Mouse (Mus musculus) skeletal muscle tissue, postnatal 0 days (tissue): Measurements from ENCODE around the gene Jag2. TPM values are rescaled to one million over a fixed set of nuclear protein-coding genes. Genes with fewer than 3 reads are reported as not detected.

Experiments used
- microRNA-seq, 2 experiments: library from miRNA; unstranded; fragments of <30 nt; microRNA quantifications; one replicate each; pipeline ENCODE4; 2016
- polyA plus RNA-seq: library from polyadenylated mRNA; unstranded; fragments of >200 nt; fragmentation: Nextera tagmentation; extraction: Ambion mirVana; gene quantifications from 2 replicates; pipeline ENCODE4 v1.2.1, GENCODE M21; 2015

The Jag2 gene
- 9.8 and 12.6 TPM in 2 replicates for polyA plus RNA-seq

DNA sequence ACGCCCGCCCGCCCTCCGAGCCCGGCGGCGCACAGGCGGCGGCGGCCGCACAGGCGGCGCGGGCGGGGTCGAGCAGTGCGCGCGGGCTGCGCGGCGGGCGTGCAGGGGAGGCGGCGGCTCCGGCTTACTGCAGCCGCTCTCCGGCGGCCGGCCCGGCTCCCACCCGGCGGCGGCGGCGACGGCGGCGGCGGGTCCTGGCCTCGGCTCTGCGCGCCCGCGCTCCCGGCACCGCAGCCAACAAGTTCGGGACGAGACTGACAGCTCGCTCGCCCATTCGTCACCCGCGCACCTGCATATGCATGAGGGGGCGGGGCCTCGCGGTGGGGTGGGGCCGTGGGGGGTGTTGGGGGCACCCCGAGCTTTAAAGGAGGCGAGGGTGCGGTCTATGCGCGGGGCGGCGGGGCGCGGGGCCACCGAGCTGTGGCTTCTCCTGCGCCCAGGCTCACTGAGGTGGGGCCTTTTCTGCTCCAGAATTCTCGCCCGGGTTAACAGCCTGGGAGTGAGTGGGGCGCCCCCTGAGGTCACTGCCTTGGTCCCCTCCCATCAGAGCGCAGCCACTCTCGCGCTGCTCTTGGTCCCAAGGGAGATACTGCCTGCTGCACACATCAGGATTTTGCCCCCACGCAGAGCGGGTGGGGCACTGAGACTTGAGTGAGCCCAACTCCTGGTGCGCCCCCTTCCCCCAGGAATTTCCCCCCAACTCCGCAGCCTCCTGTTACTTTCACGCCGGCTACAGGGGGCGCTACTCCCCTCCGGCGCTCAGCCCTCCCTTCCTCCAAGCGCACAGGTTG lies at the start of gene Jag2:
Gene Jag2 (minus strand): TSS at position 215 of the 791 bp plus-strand sequence.

DNA sequence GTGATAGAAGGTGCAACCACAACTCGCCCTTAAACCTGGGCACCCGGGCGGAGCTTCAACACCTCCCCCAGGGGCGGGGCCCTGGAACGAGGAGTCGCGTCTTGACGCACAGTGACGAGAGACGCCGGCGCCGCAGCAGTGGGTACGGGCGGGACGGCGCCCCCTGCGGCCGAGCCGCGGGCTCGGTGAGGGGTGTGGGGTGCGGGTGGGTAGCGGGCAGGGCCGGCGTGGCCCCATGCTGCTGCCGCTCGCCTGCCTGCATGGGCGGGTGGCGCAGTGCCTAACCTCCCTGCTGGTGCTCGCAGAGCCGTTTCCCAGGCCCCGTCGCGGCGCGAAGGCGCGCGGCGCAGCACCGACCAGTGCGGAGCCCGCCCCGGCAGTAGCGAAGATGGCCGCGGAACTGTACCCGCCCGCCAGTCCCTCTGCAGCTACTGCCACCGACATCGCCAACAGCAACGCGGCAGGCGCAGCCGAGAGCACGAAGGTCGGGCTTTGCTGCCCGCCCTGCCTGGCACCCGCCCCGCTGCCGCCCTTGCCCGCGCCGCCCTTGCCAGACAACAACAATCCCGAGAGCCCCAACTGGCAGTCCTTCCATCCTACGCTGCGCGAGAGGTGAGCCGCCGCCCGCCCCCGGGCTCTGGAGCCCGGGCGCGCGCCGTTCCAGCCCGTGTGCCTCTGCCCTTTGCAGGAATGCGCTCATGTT lies 46.9 kb upstream of the Jag2 start, which contains the start of gene Btbd6:
Gene Btbd6 (plus strand): TSS at position 112 of the 703 bp plus-strand sequence.

DNA sequence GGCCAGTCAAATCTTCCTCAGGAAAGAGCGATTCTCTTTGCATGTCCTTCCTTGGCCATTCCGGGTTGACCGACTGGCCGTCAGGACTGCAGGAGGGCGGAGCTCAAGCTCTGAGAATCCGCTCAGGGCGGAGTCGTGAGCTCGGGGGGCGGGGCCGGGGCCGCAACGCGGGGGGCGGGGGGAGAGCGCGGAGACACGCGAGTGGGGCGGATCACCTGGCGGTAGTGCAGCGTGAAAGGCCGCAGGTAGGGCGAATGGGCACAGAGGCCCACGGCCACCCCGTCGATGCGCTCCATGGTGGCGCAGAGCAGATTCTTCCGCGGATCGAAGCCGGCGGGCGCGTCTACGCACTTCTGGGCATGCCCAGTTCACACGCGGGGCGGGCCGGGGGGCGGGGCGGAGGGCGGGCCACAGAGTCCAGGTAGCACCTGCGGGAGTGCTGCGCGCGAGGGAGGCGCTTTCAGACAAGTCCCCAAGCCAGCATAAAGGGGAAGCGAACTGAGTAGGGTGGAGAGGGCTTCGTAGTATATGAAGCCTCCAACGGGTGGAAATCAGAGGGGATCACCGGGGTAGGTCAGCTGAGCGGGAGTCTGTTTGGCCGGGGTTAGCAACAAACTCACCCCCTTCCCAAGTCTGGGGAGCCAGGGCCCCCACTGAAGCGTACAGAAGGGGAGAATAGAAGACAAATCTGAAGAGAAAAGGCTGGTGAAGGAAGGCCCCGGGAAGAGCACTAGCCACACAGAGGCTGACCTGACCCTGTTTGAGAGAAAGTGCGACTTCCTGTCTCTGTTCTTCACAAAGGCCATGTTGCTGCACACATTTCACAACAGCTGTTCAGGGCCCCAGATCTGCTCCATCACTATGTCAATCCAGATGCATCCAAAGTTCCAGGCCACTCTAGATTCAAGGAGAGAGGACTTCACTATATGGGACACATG lies 12.5 kb upstream of the Jag2 start, which contains the start of gene Nudt14:
Gene Nudt14 (minus strand): TSS at position 349 of the 938 bp plus-strand sequence.

DNA sequence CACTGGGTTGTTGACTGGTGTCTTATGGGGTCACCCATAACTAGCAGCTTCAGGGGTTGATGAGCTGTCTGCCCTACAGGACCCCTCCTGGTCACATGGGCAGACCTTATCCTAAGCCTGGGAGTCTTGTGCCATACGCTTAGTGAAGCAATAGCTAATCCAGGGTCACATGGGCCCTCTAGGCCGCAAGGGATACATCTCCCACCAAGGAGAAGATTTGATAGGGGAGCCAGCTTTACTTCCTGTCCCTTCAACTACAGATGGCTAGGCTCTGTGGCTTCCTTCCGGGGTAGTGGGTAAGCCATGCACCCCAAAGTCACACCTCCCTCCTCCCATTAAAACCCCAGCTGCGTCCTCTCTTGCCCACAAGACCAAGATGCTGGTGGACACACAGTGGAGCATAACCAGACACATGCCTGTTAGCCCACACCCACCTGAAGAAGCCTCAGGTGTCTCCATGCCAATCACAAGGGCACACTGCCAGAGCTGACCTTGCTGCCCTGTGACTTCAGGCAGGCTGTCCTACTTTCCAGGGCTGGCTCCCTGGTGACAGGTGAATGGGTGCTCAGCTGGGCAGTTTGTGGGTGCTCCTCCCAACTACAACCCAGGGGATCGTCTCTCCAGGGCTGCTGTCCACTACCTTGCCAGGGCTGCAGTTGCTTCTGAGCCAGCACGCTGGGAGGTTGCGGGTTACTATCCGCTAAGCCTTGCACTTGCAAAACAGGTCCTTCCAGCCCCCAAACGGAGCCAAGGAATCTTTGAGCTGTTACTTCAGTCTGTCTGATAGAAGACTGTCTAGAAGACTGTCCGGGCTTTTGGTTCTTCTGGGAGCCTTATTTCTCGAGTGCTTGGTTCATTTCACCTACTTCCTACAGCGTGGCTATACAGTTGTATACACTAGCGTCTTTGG lies 61.1 kb downstream of the Jag2 start, which contains the start of gene Gpr132:
Gene Gpr132 (minus strand): TSS at position 51 of the 910 bp plus-strand sequence.

Small RNA genes within 50 kb of the gene (microRNA-seq; reads per million reads assigned to microRNA genes)
- 0.42 to 1.4 reads per million in 2 experiments for gene Mir6941

Other genes starting within 250 kb of the Jag2 start
- 2.1 and 2.3 TPM in 2 replicates for gene Cep170b, start 209.3 kb downstream of the Jag2 start, polyA plus RNA-seq
- gene Pld4, start 169.1 kb downstream of the Jag2 start, polyA plus RNA-seq: 14.3 and 15.0 TPM in 2 replicates
- 3.0 and 4.7 TPM in 2 replicates for gene Ahnak2, start 127.1 kb downstream of the Jag2 start, polyA plus RNA-seq
- gene Clba1, start 120.8 kb downstream of the Jag2 start, polyA plus RNA-seq: 0.79 and 1.7 TPM in 2 replicates
- 18.6 and 22.2 TPM in 2 replicates for gene Cdca4, start 100.4 kb downstream of the Jag2 start, polyA plus RNA-seq
- 0.09 and 0.13 TPM in 2 replicates for gene Gpr132, start 61.5 kb downstream of the Jag2 start, polyA plus RNA-seq
- 53.9 and 60.7 TPM in 2 replicates for gene Nudt14, start 12.3 kb upstream of the Jag2 start, polyA plus RNA-seq
- 17.0 and 18.0 TPM in 2 replicates for gene Btbd6, start 46.7 kb upstream of the Jag2 start, polyA plus RNA-seq
- gene Brf1, start 70.9 kb upstream of the Jag2 start, polyA plus RNA-seq: 33.7 and 39.6 TPM in 2 replicates
- gene Pacs2, start 84.7 kb upstream of the Jag2 start, polyA plus RNA-seq: 14.8 and 16.7 TPM in 2 replicates
- gene Tex22, start 144.7 kb upstream of the Jag2 start, polyA plus RNA-seq: not detected in 2 replicates
- gene Mta1, start 168.5 kb upstream of the Jag2 start, polyA plus RNA-seq: 6.5 and 6.8 TPM in 2 replicates
- 185 and 205 TPM in 2 replicates for gene Crip2, start 210.5 kb upstream of the Jag2 start, polyA plus RNA-seq
- 404 and 584 TPM in 2 replicates for gene Crip1, start 216.5 kb upstream of the Jag2 start, polyA plus RNA-seq
- gene Tedc1, start 226.6 kb upstream of the Jag2 start, polyA plus RNA-seq: 3.0 and 5.1 TPM in 2 replicates